Mouse (Mus musculus) retina, adult 2 months (tissue): Measurements from ENCODE around the gene Ccnb1ip1.

ENCODE experiments used
- DNase-seq: peaks from one replicate; pipeline ENCODE4 v3.0.0-alpha.2; 2012; ENCODE audit warnings: low read depth, low spot score

Ccnb1ip1 gene

DNA sequence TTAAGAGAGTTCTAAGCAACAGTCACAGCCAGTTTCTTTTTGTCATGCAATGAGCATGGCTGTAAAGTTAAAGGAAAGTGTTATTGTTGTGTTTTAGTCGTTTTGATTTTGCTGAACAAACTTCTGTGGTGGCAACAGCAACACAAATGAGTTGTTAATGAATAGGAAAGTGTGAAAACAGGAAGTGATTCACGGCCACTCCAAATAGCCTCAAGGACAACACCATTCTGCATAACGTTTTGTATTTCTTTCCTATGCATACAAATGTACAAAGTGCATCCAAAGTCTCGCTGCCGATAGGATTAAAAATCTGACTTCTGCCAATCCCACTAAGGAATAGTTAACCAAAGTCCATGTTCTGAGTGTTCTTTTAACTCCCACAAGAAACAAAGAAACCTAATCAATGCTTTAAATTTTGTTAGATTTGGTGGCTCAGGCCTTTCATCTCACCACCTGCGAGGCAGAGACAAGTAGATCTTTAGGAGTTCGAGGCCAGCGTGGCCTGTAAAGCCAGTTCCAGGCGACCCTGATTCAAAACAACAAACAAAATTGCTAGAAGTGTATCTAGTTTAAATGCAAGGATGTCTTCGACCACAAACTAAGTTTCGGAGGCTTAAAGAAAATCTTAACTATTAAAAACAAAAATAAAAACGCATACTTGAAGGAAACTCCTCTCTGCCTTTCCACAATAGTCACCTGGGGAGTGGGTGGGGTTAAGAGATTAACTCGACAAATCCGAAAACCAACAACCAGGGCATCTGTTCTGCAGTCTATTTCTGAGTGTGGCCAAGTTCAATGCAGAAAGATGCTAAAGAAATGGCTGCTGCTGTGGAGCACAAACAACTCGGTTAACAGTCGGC lies 22.9 kb downstream of the Ccnb1ip1 start:
- DNase-seq = no peak

DNA sequence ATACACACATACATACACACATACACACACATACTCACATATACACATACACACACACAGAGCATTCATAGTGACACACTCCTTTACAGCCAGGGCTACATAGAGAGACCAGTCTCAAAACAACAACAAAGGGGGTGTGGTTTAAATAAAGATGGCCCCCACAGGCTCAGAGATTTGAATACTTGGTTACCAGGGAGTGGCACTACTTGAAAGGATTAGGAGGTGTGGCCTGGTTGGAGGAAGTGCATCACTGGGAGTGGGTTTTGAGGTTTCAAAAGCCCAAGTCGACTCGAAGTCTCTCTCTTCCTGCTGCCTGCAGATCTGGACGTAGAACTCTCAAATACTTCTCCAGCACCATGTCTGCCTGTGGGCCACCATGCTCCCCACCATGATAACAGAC lies 25.4 kb downstream of the Ccnb1ip1 start:
- DNase-seq = no peak

DNA sequence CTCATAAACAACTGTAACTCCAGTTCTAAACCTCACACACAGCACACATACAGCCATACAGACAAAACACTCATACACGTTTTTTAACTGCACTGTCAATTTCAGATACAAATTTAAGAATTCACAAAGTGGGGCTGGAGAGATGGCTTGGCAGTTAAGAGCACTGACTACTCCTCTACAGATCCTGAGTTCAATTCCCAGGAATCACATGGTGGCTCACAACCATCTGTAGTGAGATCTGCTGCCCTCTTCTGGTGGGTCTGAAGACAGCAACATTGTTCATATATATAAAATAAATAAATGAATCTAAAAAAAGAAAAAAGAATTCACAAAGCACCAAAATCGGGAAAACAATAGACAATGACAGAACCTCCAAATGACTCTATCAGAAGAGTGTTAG lies 36.2 kb downstream of the Ccnb1ip1 start:
- DNase-seq = no peak

DNA sequence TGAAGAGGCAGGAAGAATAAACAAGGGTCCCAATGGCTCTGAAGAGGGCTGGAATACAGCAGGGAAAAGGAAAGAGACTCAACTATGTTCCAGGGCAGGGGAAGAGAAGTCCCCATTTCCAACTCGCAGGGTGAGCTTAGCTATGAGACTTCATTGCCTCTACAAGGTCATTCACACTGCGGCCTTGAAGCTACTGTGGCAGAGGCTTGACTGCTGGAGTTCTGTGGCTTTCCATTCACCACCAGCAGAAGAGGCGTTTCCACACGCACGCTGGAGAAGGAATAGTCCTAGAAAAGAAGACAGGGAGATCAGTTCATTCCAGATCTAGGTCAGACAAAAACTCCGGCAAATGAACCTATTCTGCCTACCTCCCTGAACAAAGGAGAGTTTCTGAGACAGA lies 41.8 kb downstream of the Ccnb1ip1 start:
- no peak for DNase-seq

DNA sequence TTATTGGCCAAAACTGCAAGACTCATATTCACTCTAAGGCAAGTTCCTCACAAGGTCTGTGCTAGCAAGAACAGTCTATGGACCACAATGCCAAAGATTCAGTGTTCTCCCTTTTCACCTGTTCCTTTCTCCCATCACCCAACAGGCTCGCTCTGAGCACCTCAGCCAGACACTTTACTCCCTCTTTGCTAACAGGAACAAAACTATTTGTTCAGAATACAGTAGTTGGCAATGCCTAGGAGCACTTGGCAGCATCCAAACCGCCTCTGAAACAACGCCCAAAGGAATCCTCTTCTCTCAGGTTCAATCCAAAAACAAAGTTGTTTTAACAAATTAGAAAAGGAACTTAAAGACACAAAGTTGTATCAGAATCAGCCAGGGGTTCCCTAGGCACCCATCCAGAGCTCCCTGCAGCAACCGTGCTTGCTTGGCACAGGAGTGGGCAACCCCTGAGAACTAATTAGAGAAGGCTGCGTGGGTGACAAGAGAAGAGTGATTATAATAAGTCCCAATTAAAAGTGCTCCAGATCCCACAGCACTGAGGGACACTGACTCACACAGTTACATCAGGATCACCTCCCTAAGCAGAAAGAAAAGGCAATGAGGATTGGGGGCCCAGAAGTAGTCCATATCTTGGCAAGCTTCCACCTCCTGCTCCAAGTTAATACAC lies 49.0 kb downstream of the Ccnb1ip1 start:
- DNase-seq = no peak

DNA sequence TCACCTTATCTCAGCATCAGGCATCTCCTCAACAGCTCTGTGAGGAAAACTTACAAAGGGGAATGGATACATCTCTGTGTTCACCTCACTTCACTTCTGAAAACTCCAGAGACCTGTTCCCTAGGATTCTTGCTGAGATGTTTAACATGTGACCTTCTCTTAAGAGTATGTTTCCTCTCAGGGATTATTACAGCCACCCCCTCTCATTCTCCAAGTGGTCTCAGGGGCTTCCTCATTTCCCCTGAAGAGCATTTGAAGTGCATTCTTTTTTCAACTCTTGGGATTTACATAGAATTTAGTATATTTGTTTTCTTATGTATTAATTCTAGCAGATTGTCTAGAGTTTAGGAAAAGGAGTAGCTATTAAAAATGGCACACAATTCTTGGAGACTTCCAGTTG lies 62.5 kb downstream of the Ccnb1ip1 start, which contains the start of gene Olfr749:
Gene Olfr749, minus strand, starts transcription at position 101 of the 400 bp plus-strand sequence.
- no peak for DNase-seq

DNA sequence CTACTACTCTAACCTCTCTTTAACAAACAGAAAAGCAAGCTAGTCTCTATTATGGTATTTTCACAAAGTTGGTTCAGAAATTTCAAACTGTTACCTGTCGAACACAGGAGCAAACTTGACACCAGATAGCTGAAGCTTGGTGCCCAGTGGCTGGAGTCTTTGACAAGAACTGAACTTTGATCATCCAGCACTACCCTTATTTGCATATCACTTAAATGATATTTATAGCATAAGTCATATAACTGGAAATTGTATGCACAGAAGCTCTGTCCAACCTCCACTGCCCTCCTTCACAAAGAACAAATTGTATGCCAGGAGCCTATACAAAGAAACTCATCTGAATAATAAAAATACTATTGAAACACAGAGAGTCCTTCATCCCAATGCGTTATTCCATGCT lies 65.9 kb downstream of the Ccnb1ip1 start:
- no peak for DNase-seq

DNA sequence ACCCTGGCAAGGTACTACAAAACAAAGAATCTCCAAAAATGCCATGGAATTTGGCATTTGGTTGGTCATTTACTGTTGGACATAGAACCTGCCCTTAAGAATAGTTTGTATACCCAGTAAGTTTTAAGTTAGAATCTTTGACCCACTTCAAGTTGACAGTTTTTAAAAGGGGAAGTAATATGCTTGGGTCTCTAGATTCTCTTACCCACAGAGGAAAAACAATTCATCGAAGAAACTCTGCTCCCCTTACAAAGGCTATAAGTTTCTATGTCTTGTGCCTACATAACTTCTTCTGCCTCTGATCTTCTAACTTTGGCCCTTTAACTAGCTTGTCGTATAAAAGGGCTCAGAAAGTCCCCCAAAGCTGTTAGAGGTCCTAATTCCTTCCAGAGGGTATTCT lies 67.2 kb downstream of the Ccnb1ip1 start:
- DNase-seq = no peak
